Mouse (Mus musculus): ENCODE measurements around the gene Cd200r3. TPM values are rescaled to one million over a fixed set of nuclear protein-coding genes. Genes with fewer than 3 reads are reported as not detected.

The Cd200r3 gene
- polyA plus RNA-seq (2014; fragmentation: Nextera tagmentation; extraction: Ambion mirVana), result 0.21 TPM in 1 of 2 replicates, not detected in the other

DNA sequence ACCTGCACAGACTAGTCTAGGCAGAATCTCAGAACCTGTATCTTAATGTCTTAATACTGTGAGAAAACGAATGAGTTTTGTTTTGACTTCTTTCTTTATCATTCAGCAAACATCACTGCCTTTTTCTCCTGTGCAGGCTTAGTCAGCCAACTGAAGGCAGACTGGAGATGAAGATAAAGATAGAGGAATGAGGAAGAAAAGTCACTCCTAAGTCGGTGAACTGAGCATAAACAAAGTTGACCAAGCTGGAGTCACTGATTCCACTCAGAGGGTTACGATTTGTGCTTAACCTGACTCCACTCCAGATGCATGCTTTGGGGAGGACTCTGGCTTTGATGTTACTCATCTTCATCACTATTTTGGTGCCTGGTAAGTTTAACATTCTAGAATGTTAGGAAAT lies at the start of gene Cd200r3:
Gene Cd200r3 (plus strand): TSS at position 211 of the 400 bp plus-strand sequence.
- Histone ChIP-seq H3K4me1 (ENCODE audit: control insufficient read depth, insufficient read depth, low read length) (no peaks in the 10 kb centered on the region), H3K9ac (ENCODE audit: low read depth, low read length) (no peak within 1 kb of the TSS), H3K4me3 (ENCODE audit: low read depth, low read length) (no peak within 1 kb of the TSS), H3K4me2 (no peak within 1 kb of the TSS), H3K36me3 (ENCODE audit: control insufficient read depth, insufficient read depth, low read length) (no peaks in the 10 kb centered on the region), H3K27me3 (ENCODE audit: control insufficient read depth, insufficient read depth, low read length) (no peaks in the 10 kb centered on the region), H3K27ac (ENCODE audit: low read depth, low read length) (no peak within 1 kb of the TSS), H3K9me3 (replicated peaks; ENCODE audit: control insufficient read depth, low read length) (no peaks in the 10 kb centered on the region)
- ATAC-seq (replicated peaks; ENCODE audit: insufficient number of reproducible peaks, low FRiP score, low TSS enrichment), result no peak
- WGBS (ENCODE audit: insufficient replicate concordance), result 63% methylated on average over 3 of the region's 3 CpGs

- Histone ChIP-seq H3K36me3 (ENCODE audit: control insufficient read depth, insufficient read depth, low read length) (no peaks in the 10 kb centered on the region), H3K4me3 (ENCODE audit: low read depth, low read length) (no peak overlapping the region), H3K27me3 (ENCODE audit: control insufficient read depth, insufficient read depth, low read length) (no peaks in the 10 kb centered on the region), H3K9me3 (replicated peaks; ENCODE audit: control insufficient read depth, low read length) (no peaks in the 10 kb centered on the region), H3K9ac (ENCODE audit: low read depth, low read length) (no peak overlapping the region), H3K4me1 (ENCODE audit: control insufficient read depth, insufficient read depth, low read length) (no peaks in the 10 kb centered on the region), H3K4me2 (no peak overlapping the region), H3K27ac (ENCODE audit: low read depth, low read length) (no peak overlapping the region)
- 73% methylated on average over 1 of the region's 1 CpGs for WGBS (ENCODE audit: insufficient replicate concordance)
- ATAC-seq (replicated peaks; ENCODE audit: insufficient number of reproducible peaks, low FRiP score, low TSS enrichment), result no peak
These were observed 11.5 kb upstream of the Cd200r3 start for GRCm38 (mm10) chr16:44932016-44932415.

- no peak overlapping the region for H3K27ac ChIP-seq (ENCODE audit: low read depth, low read length)
- WGBS (ENCODE audit: insufficient replicate concordance), result 59% methylated on average over 4 of the region's 4 CpGs
- H3K27me3 ChIP-seq (ENCODE audit: control insufficient read depth, insufficient read depth, low read length), result no peaks in the 10 kb centered on the region
- no peak overlapping the region for H3K4me2 ChIP-seq
- H3K9me3 ChIP-seq (replicated peaks; ENCODE audit: control insufficient read depth, low read length), result no peaks in the 10 kb centered on the region
- H3K9ac ChIP-seq (ENCODE audit: low read depth, low read length), result no peak overlapping the region
- no peak for ATAC-seq (replicated peaks; ENCODE audit: insufficient number of reproducible peaks, low FRiP score, low TSS enrichment)
- no peaks in the 10 kb centered on the region for H3K4me1 ChIP-seq (ENCODE audit: control insufficient read depth, insufficient read depth, low read length)
- no peaks in the 10 kb centered on the region for H3K36me3 ChIP-seq (ENCODE audit: control insufficient read depth, insufficient read depth, low read length)
- no peak overlapping the region for H3K4me3 ChIP-seq (ENCODE audit: low read depth, low read length)
These were observed 8.1 kb downstream of the Cd200r3 start for GRCm38 (mm10) chr16:44951360-44952114.

DNA sequence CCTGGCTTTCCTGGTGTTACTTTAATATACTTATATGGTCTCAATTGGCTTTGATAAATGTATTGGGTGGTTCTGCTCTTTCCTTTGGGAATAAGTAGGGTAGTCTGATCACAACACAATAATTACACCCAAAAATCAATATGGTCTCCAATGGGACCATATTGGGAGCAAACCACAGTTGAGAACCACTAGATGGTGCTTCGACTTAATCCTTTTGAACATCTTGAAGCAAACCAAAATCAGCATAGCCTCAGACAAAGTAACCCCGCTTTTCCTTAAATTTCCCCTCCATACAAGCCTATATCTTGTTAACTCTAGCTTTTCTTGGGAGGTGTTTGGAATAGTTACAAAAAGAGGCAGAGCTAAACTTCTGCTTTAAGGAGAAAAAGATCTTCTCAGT lies 18.8 kb downstream of the Cd200r3 start:
- no peak overlapping the region for H3K4me3 ChIP-seq (ENCODE audit: low read depth, low read length)
- 83% methylated on average over 2 of the region's 2 CpGs for WGBS (ENCODE audit: insufficient replicate concordance)
- no peak for ATAC-seq (replicated peaks; ENCODE audit: insufficient number of reproducible peaks, low FRiP score, low TSS enrichment)

DNA sequence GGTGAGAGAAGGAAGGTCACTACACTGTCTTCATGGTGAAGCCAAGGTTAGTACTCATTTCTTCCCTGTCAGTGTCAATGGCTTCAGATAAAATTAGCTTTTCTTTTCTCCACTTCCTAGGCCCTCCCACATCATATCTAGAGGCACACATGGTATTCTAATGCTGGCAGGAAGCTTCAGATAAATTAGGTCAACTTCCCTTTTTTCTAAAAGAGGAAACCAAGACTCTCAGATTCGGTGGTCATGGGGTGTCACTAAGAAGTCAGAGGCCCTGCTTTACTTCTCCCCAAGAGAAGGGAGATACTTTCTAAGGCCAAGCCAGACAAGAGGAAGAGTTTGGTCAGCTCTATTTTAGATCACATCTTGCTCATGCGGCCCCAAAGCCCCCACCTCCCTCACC lies 19.3 kb downstream of the Cd200r3 start:
- 42% methylated on average over 2 of the region's 2 CpGs for WGBS (ENCODE audit: insufficient replicate concordance)
- Histone ChIP-seq H3K4me3 (ENCODE audit: low read depth, low read length) (no peak overlapping the region), H3K27ac (ENCODE audit: low read depth, low read length) (0 out of 2 replicates have a peak overlapping the region, but pooled peaks have one; percentile 41), H3K4me1 (ENCODE audit: control insufficient read depth, insufficient read depth, low read length) (no peaks in the 10 kb centered on the region), H3K4me2 (no peak overlapping the region), H3K36me3 (ENCODE audit: control insufficient read depth, insufficient read depth, low read length) (no peaks in the 10 kb centered on the region), H3K9me3 (replicated peaks; ENCODE audit: control insufficient read depth, low read length) (no peaks in the 10 kb centered on the region), H3K9ac (ENCODE audit: low read depth, low read length) (no peak overlapping the region), H3K27me3 (ENCODE audit: control insufficient read depth, insufficient read depth, low read length) (no peaks in the 10 kb centered on the region)
- no peak for ATAC-seq (replicated peaks; ENCODE audit: insufficient number of reproducible peaks, low FRiP score, low TSS enrichment)

More for the DNA sequence above, 18.8 kb downstream of the Cd200r3 start:
- Histone ChIP-seq H3K27ac (ENCODE audit: low read depth, low read length) (no peak overlapping the region), H3K9me3 (replicated peaks; ENCODE audit: control insufficient read depth, low read length) (no peaks in the 10 kb centered on the region), H3K4me1 (ENCODE audit: control insufficient read depth, insufficient read depth, low read length) (no peaks in the 10 kb centered on the region), H3K4me2 (no peak overlapping the region), H3K9ac (ENCODE audit: low read depth, low read length) (no peak overlapping the region), H3K27me3 (ENCODE audit: control insufficient read depth, insufficient read depth, low read length) (no peaks in the 10 kb centered on the region), H3K36me3 (ENCODE audit: control insufficient read depth, insufficient read depth, low read length) (no peaks in the 10 kb centered on the region)

GRCm38 (mm10) chr16:44964526-44965374 lies 21.3 kb downstream of the Cd200r3 start:
- Histone ChIP-seq H3K4me3 (ENCODE audit: low read depth, low read length) (no peak overlapping the region), H3K27ac (ENCODE audit: low read depth, low read length) (peak overlapping the region; percentile 37), H3K9me3 (replicated peaks; ENCODE audit: control insufficient read depth, low read length) (no peaks in the 10 kb centered on the region), H3K27me3 (ENCODE audit: control insufficient read depth, insufficient read depth, low read length) (no peaks in the 10 kb centered on the region), H3K9ac (ENCODE audit: low read depth, low read length) (no peak overlapping the region), H3K4me1 (ENCODE audit: control insufficient read depth, insufficient read depth, low read length) (no peaks in the 10 kb centered on the region), H3K36me3 (ENCODE audit: control insufficient read depth, insufficient read depth, low read length) (no peaks in the 10 kb centered on the region), H3K4me2 (no peak overlapping the region)
- WGBS (ENCODE audit: insufficient replicate concordance), result 71% methylated on average over 6 of the region's 6 CpGs
- no peak for ATAC-seq (replicated peaks; ENCODE audit: insufficient number of reproducible peaks, low FRiP score, low TSS enrichment)

DNA sequence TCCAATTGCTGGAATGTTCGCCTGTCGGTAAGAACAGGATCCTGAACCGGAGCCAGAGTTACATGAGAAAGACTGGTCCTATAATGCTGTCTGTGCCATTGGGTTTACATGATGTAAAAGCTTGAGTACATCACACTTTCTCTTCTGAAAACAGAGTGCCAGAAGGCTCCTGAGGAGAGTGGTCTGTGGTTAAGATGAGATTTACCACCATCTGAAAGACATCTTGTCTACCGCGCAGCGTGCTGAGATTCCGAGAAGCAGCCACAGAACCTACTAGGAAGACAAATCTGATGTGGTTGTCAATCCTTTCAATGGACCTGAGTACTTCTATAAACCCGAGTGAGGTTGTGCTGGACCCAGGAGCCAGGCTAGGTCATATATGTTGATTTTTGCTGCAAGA lies 21.9 kb downstream of the Cd200r3 start:
- Histone ChIP-seq H3K36me3 (ENCODE audit: control insufficient read depth, insufficient read depth, low read length) (no peaks in the 10 kb centered on the region), H3K27ac (ENCODE audit: low read depth, low read length) (peak overlapping the region; percentile 37), H3K9me3 (replicated peaks; ENCODE audit: control insufficient read depth, low read length) (no peaks in the 10 kb centered on the region), H3K4me1 (ENCODE audit: control insufficient read depth, insufficient read depth, low read length) (no peaks in the 10 kb centered on the region), H3K4me3 (ENCODE audit: low read depth, low read length) (no peak overlapping the region), H3K4me2 (no peak overlapping the region), H3K9ac (ENCODE audit: low read depth, low read length) (no peak overlapping the region), H3K27me3 (ENCODE audit: control insufficient read depth, insufficient read depth, low read length) (no peaks in the 10 kb centered on the region)
- WGBS (ENCODE audit: insufficient replicate concordance), result 82% methylated on average over 8 of the region's 8 CpGs
- no peak for ATAC-seq (replicated peaks; ENCODE audit: insufficient number of reproducible peaks, low FRiP score, low TSS enrichment)

DNA sequence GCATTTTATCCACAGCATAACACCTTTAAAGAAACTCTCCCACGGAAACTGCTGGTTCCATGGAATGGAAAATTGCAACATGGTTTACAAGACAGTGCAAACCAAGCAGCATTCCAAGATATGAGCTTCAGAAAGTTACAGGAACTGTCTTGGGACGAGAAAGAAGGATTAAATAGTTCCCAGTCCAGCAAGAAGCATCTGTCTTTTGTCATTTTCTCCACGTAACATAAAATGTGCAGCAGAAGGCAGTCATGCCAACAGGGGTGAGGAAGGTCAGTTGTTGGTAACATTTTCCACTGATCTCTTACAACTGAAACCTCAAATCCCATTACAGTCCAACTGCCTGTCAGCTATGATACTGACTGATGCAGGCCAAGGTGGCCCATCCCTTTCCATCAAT lies 22.4 kb downstream of the Cd200r3 start:
- H3K36me3 ChIP-seq (ENCODE audit: control insufficient read depth, insufficient read depth, low read length), result no peaks in the 10 kb centered on the region
- ATAC-seq (replicated peaks; ENCODE audit: insufficient number of reproducible peaks, low FRiP score, low TSS enrichment), result no peak
- 52% methylated on average over 3 of the region's 3 CpGs for WGBS (ENCODE audit: insufficient replicate concordance)
- no peak overlapping the region for H3K4me2 ChIP-seq
- no peak overlapping the region for H3K9ac ChIP-seq (ENCODE audit: low read depth, low read length)
- peak overlapping the region; percentile 37; the same call in 1 of the 2 replicates for H3K27ac ChIP-seq (ENCODE audit: low read depth, low read length)
- H3K27me3 ChIP-seq (ENCODE audit: control insufficient read depth, insufficient read depth, low read length), result no peaks in the 10 kb centered on the region
- H3K4me1 ChIP-seq (ENCODE audit: control insufficient read depth, insufficient read depth, low read length), result no peaks in the 10 kb centered on the region
- no peaks in the 10 kb centered on the region for H3K9me3 ChIP-seq (replicated peaks; ENCODE audit: control insufficient read depth, low read length)
- no peak overlapping the region for H3K4me3 ChIP-seq (ENCODE audit: low read depth, low read length)

All from heart, embryonic 11.5 days (tissue).